Mouse (Mus musculus): ENCODE results near the gene Asic2. TPM values are rescaled to one million over a fixed set of nuclear protein-coding genes. Genes with fewer than 3 reads are reported as not detected.

The Asic2 gene
- polyA plus RNA-seq, 1 experiment from 2014 or later, result 2.8 TPM

DNA sequence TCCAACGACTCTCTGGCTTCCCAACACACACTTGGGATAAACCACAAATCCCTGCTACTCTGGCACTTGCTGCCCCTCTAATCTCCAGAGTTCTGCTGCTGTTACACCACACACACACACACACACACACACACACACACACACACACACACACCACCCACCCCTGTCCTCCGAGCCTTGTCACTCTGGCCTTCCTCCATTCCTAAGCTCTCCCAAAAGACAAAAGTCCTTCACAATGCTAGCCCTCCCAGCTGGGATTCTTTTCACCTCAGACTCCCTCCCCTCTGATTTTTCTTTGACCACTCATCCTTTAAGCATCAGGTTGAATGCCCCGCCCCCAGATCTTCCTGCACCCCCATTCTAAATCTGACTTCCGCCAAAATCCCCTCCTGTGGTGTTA is 506.5 kb downstream of the Asic2 start:
- Histone ChIP-seq H3K27ac (ENCODE audit: low read length) (no peak overlapping the region), H3K4me3 (ENCODE audit: low read length) (no peak overlapping the region), H3K9me3 (ENCODE audit: low read length) (no peaks in the 10 kb centered on the region), H3K36me3 (ENCODE audit: insufficient read depth, low read length) (no peaks in the 10 kb centered on the region), H3K27me3 (ENCODE audit: insufficient read depth, low read length) (no peaks in the 10 kb centered on the region), H3K9ac (replicated peaks; ENCODE audit: low read length) (no peak overlapping the region), H3K4me1 (ENCODE audit: insufficient read depth, low read length) (peaks cover 4% of the 10 kb centered on the region; the same call in 1 of the 2 replicates), H3K4me2 (replicated peaks; ENCODE audit: low read depth, low read length) (no peak overlapping the region)
- WGBS, result 24% methylated on average over 4 of the region's 4 CpGs
- no peak for ATAC-seq (ENCODE audit: low FRiP score, low TSS enrichment)

DNA sequence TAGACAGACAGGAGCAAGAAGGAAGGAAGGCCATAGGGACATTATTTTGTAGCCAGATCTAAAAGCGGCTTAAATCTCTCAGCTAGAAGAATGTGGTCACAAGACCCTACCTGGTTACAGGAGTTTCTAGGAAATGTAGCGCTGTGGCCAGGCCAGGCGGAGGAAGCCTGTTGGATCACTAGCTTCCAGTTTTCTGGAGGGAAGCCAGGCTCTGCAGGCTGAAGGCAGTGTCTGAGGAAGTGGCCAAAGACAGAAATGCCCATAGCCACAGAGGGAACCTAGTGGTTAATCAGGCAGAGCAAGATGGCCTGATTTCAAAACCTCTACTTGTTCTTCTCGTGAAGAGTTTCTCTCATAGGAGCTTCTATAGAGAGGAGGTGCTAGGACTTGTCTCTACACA is 513.3 kb downstream of the Asic2 start:
- Histone ChIP-seq H3K9ac (replicated peaks; ENCODE audit: low read length) (no peak overlapping the region), H3K9me3 (ENCODE audit: low read length) (no peaks in the 10 kb centered on the region), H3K36me3 (ENCODE audit: insufficient read depth, low read length) (no peaks in the 10 kb centered on the region), H3K4me3 (ENCODE audit: low read length) (no peak overlapping the region), H3K27ac (ENCODE audit: low read length) (no peak overlapping the region), H3K4me1 (ENCODE audit: insufficient read depth, low read length) (peaks cover 10% of the 10 kb centered on the region), H3K27me3 (ENCODE audit: insufficient read depth, low read length) (no peaks in the 10 kb centered on the region), H3K4me2 (replicated peaks; ENCODE audit: low read depth, low read length) (no peak overlapping the region)
- WGBS, result 89% methylated on average over 4 of the region's 4 CpGs
- no peak for ATAC-seq (ENCODE audit: low FRiP score, low TSS enrichment)

- H3K4me3 ChIP-seq (ENCODE audit: low read length), result no peak overlapping the region
- WGBS, result 9% methylated on average over 1 of the region's 1 CpGs
- peak; percentile 86 for ATAC-seq (ENCODE audit: low FRiP score, low TSS enrichment)
- no peaks in the 10 kb centered on the region for H3K9me3 ChIP-seq (ENCODE audit: low read length)
- no peak overlapping the region for H3K27ac ChIP-seq (ENCODE audit: low read length)
- no peak overlapping the region for H3K4me2 ChIP-seq (replicated peaks; ENCODE audit: low read depth, low read length)
- H3K9ac ChIP-seq (replicated peaks; ENCODE audit: low read length), result no peak overlapping the region
- H3K27me3 ChIP-seq (ENCODE audit: insufficient read depth, low read length), result no peaks in the 10 kb centered on the region
- H3K4me1 ChIP-seq (ENCODE audit: insufficient read depth, low read length), result peaks cover 18% of the 10 kb centered on the region
- H3K36me3 ChIP-seq (ENCODE audit: insufficient read depth, low read length), result no peaks in the 10 kb centered on the region
Observed at GRCm38 (mm10) chr11:81454111-81454510, 514.1 kb downstream of the Asic2 start.

DNA sequence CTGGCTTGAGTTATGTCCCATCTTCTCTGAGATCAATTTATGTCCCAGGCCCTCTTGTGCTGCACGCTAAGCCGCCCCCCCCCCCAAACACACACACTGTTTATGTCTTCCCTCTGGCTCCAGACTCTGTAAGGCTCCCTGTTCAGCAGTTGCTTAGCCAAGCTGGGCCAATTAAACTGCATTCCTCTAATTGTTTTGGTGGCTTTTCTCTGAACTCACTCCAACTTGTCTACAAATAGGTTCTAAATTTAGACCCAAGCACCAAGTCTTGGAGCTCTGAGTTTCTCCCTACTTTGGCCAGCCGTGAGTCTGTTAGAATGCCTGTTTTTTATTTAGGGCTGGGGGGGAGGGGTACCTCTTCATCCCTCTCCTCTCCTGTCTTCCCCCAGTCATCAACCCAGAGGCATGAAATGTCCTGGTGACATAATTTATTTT is 519.0 kb downstream of the Asic2 start:
- peaks cover 25% of the 10 kb centered on the region for H3K4me1 ChIP-seq (ENCODE audit: insufficient read depth, low read length)
- peak overlapping the region; percentile 76 for H3K27ac ChIP-seq (ENCODE audit: low read length)
- 0% methylated on average over 3 of the region's 3 CpGs for WGBS

DNA sequence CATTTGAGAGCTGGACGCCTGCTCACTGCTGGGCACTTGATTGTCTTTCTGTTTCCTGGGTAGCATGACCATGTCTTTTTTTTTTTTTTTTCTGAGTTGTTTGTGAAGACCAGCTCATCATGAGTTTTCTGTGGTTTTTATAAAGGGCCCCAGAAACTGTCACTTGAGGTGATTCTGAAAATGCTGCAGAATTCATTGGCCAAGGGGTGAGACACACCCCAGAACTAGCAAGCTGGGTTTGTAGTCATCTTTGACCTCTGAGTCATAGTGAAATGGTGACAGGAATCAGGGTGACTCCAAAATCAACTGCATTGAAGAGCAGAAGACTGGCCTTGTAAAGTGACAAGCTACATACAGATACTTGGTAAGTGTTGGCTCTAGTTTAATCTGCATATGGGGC is 521.9 kb downstream of the Asic2 start:
- no peak overlapping the region for H3K27ac ChIP-seq (ENCODE audit: low read length)
- H3K27me3 ChIP-seq (ENCODE audit: insufficient read depth, low read length), result no peaks in the 10 kb centered on the region
- WGBS, result 91% methylated on average over 1 of the region's 1 CpGs
- H3K36me3 ChIP-seq (ENCODE audit: insufficient read depth, low read length), result no peaks in the 10 kb centered on the region
- H3K9ac ChIP-seq (replicated peaks; ENCODE audit: low read length), result no peak overlapping the region
- no peak for ATAC-seq (ENCODE audit: low FRiP score, low TSS enrichment)
- H3K4me2 ChIP-seq (replicated peaks; ENCODE audit: low read depth, low read length), result no peak overlapping the region
- H3K9me3 ChIP-seq (ENCODE audit: low read length), result no peaks in the 10 kb centered on the region
- no peak overlapping the region for H3K4me3 ChIP-seq (ENCODE audit: low read length)
- H3K4me1 ChIP-seq (ENCODE audit: insufficient read depth, low read length), result peaks cover 19% of the 10 kb centered on the region

More for the DNA sequence above, 519.0 kb downstream of the Asic2 start:
- H3K27me3 ChIP-seq (ENCODE audit: insufficient read depth, low read length), result no peaks in the 10 kb centered on the region
- no peaks in the 10 kb centered on the region for H3K36me3 ChIP-seq (ENCODE audit: insufficient read depth, low read length)
- peak; percentile 91 for ATAC-seq (ENCODE audit: low FRiP score, low TSS enrichment)
- no peak overlapping the region for H3K4me2 ChIP-seq (replicated peaks; ENCODE audit: low read depth, low read length)
- no peak overlapping the region for H3K9ac ChIP-seq (replicated peaks; ENCODE audit: low read length)
- no peaks in the 10 kb centered on the region for H3K9me3 ChIP-seq (ENCODE audit: low read length)
- H3K4me3 ChIP-seq (ENCODE audit: low read length), result no peak overlapping the region

DNA sequence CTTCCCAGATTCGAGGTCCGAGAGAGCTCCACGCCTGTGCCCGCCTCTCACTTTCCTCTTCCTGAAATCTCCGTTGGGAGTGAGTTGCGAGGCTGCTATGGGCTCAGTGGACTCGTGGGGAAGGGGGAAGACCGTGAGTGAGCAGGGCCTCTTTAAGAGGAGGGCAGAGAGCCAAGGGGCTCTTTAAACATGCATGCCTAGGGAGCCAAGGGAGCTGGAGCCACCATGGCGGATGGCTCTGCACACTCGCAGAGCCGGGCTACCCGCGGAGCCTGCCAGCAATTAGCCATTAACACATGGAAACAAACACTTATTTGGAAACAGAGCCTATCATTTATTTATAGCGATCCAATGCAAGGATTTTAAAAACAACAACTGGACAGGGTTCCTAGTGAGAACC is 541.4 kb downstream of the Asic2 start:
- H3K27ac ChIP-seq (ENCODE audit: low read length), result no peak overlapping the region
- no peak overlapping the region for H3K9ac ChIP-seq (replicated peaks; ENCODE audit: low read length)
- H3K4me1 ChIP-seq (ENCODE audit: insufficient read depth, low read length), result no peaks in the 10 kb centered on the region
- H3K36me3 ChIP-seq (ENCODE audit: insufficient read depth, low read length), result no peaks in the 10 kb centered on the region
- no peak for ATAC-seq (ENCODE audit: low FRiP score, low TSS enrichment)
- H3K4me2 ChIP-seq (replicated peaks; ENCODE audit: low read depth, low read length), result no peak overlapping the region
- no peaks in the 10 kb centered on the region for H3K9me3 ChIP-seq (ENCODE audit: low read length)
- 66% methylated on average over 14 of the region's 14 CpGs for WGBS
- H3K4me3 ChIP-seq (ENCODE audit: low read length), result no peak overlapping the region
- H3K27me3 ChIP-seq (ENCODE audit: insufficient read depth, low read length), result no peaks in the 10 kb centered on the region

- Histone ChIP-seq H3K27me3 (ENCODE audit: insufficient read depth, low read length) (no peaks in the 10 kb centered on the region), H3K27ac (ENCODE audit: low read length) (no peak overlapping the region), H3K9ac (replicated peaks; ENCODE audit: low read length) (no peak overlapping the region), H3K4me3 (ENCODE audit: low read length) (no peak overlapping the region), H3K4me2 (replicated peaks; ENCODE audit: low read depth, low read length) (no peak overlapping the region), H3K36me3 (ENCODE audit: insufficient read depth, low read length) (no peaks in the 10 kb centered on the region), H3K4me1 (ENCODE audit: insufficient read depth, low read length) (no peaks in the 10 kb centered on the region), H3K9me3 (ENCODE audit: low read length) (no peaks in the 10 kb centered on the region)
- ATAC-seq (ENCODE audit: low FRiP score, low TSS enrichment), result no peak
- 79% methylated on average over 3 of the region's 3 CpGs for WGBS
Observed at GRCm38 (mm10) chr11:81419112-81419511, 549.1 kb downstream of the Asic2 start.

DNA sequence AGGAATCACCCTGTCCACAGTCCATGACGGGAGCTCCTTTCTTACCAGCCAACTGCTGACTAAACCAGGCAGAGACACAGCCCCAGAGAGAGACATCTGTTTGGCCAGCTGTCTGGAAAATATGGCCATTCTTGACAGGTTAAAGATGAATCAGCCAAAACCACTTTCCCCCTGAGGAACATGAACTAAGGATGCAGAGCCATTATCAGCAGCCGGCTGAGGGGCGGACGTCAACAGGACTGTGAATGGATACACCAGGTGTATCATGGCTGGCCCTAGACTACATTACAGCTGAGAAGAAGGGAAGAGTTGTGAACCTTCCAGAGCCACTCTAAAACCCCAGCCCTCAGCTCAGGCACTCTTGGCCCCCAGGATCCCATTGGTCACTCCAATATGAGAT is 550.2 kb downstream of the Asic2 start:
- H3K9me3 ChIP-seq (ENCODE audit: low read length), result no peaks in the 10 kb centered on the region
- 90% methylated on average over 4 of the region's 4 CpGs for WGBS
- no peak for ATAC-seq (ENCODE audit: low FRiP score, low TSS enrichment)
- no peak overlapping the region for H3K4me2 ChIP-seq (replicated peaks; ENCODE audit: low read depth, low read length)
- no peak overlapping the region for H3K9ac ChIP-seq (replicated peaks; ENCODE audit: low read length)
- no peaks in the 10 kb centered on the region for H3K36me3 ChIP-seq (ENCODE audit: insufficient read depth, low read length)
- no peaks in the 10 kb centered on the region for H3K27me3 ChIP-seq (ENCODE audit: insufficient read depth, low read length)
- no peak overlapping the region for H3K4me3 ChIP-seq (ENCODE audit: low read length)
- H3K4me1 ChIP-seq (ENCODE audit: insufficient read depth, low read length), result no peaks in the 10 kb centered on the region
- no peak overlapping the region for H3K27ac ChIP-seq (ENCODE audit: low read length)

DNA sequence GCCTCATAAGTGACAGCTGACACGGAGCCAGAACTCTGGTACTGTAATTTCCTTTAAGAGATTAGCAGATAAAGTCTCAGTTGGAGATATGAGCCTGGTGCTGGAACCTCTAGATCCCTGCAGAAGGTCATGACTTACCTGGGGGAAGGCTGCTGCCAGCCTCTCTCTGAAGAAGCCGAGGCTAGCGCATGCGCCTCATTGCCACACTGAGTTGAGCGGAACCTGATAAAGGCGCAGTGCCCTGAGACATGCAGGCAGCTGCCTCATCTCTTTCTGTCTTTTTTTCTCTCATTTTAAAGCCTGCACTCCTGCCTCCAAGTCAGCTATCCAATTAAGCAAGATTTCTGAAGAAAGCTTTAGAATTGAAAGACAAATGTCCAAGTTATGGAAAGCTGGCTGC is 551.9 kb downstream of the Asic2 start:
- H3K9me3 ChIP-seq (ENCODE audit: low read length), result no peaks in the 10 kb centered on the region
- 74% methylated on average over 6 of the region's 6 CpGs for WGBS
- no peak overlapping the region for H3K4me2 ChIP-seq (replicated peaks; ENCODE audit: low read depth, low read length)
- H3K4me1 ChIP-seq (ENCODE audit: insufficient read depth, low read length), result no peaks in the 10 kb centered on the region
- no peaks in the 10 kb centered on the region for H3K36me3 ChIP-seq (ENCODE audit: insufficient read depth, low read length)
- no peaks in the 10 kb centered on the region for H3K27me3 ChIP-seq (ENCODE audit: insufficient read depth, low read length)
- no peak overlapping the region for H3K9ac ChIP-seq (replicated peaks; ENCODE audit: low read length)
- H3K27ac ChIP-seq (ENCODE audit: low read length), result no peak overlapping the region
- H3K4me3 ChIP-seq (ENCODE audit: low read length), result no peak overlapping the region
- ATAC-seq (ENCODE audit: low FRiP score, low TSS enrichment), result no peak

DNA sequence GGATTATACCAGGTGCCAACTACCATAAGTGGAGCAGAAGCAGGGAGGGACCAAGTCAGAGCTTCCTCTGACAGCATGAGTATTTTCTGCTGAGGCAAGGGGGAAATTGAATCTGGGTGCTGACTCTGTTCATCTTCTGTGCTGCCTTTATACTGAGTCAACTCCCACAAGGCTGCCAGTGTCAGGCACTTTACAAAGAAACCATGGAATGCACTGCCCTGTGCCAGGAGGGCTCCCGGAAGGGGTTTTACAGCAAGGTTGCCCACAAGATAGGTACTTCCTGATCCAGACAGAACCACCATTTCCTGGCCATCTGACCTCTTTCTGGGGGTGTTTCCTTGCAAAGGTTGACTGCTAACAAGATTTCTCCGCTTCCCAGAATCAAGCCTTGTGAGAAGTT is 553.7 kb downstream of the Asic2 start:
- no peak overlapping the region for H3K4me3 ChIP-seq (ENCODE audit: low read length)
- H3K27me3 ChIP-seq (ENCODE audit: insufficient read depth, low read length), result no peaks in the 10 kb centered on the region
- H3K27ac ChIP-seq (ENCODE audit: low read length), result no peak overlapping the region
- no peaks in the 10 kb centered on the region for H3K4me1 ChIP-seq (ENCODE audit: insufficient read depth, low read length)
- no peak overlapping the region for H3K9ac ChIP-seq (replicated peaks; ENCODE audit: low read length)
- H3K9me3 ChIP-seq (ENCODE audit: low read length), result no peaks in the 10 kb centered on the region
- no peaks in the 10 kb centered on the region for H3K36me3 ChIP-seq (ENCODE audit: insufficient read depth, low read length)
- H3K4me2 ChIP-seq (replicated peaks; ENCODE audit: low read depth, low read length), result no peak overlapping the region
- 71% methylated on average over 2 of the region's 2 CpGs for WGBS
- ATAC-seq (ENCODE audit: low FRiP score, low TSS enrichment), result no peak

DNA sequence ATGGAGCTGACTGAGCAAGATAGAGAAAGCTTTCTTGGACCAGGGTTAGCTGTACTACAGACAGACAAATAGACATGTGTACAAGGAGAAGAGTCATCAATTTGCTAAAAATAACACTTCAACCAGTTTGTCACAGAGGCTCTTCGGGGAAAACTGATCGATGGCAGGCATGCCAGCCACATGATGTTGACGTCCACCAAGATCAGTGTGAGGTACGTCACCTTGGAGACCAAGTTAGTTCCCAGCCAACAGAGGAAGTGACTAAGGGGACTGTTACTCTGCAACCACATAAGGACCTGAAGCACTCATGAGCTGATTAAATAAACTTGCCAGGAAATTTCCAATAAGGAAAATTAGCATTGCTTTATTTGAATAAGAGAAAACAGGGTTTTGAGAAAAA is 557.0 kb downstream of the Asic2 start:
- Histone ChIP-seq H3K9ac (replicated peaks; ENCODE audit: low read length) (no peak overlapping the region), H3K4me2 (replicated peaks; ENCODE audit: low read depth, low read length) (no peak overlapping the region), H3K9me3 (ENCODE audit: low read length) (no peaks in the 10 kb centered on the region), H3K27ac (ENCODE audit: low read length) (no peak overlapping the region), H3K4me1 (ENCODE audit: insufficient read depth, low read length) (no peaks in the 10 kb centered on the region), H3K36me3 (ENCODE audit: insufficient read depth, low read length) (no peaks in the 10 kb centered on the region), H3K27me3 (ENCODE audit: insufficient read depth, low read length) (no peaks in the 10 kb centered on the region), H3K4me3 (ENCODE audit: low read length) (no peak overlapping the region)
- no peak for ATAC-seq (ENCODE audit: low FRiP score, low TSS enrichment)
- 62% methylated on average over 4 of the region's 4 CpGs for WGBS

Data from kidney, embryonic 16.5 days (tissue).